Mouse (Mus musculus): Measurements from ENCODE around the gene Ankrd2.

- TF ChIP-seq GATA1 (IDR thresholded peaks at IDR 0.05; ENCODE audit: borderline replicate concordance, low read length) (no peak), FLI1 (IDR thresholded peaks at IDR 0.05; ENCODE audit: low read length) (no peak)
Observed at GRCm38 (mm10) chr19:42011123-42011522, 24.7 kb upstream of the Ankrd2 start.
